Mouse (Mus musculus) cerebellum, adult 8-10 months (tissue): Measurements from ENCODE around the gene Kctd11.

Experiments
- DNase-seq: peaks from one replicate; pipeline ENCODE4 v3.0.0; 2022

The Kctd11 gene

GRCm38 (mm10) chr11:69846198-69846680 is 35.0 kb downstream of the Kctd11 start, which contains the start of gene Plscr3:
TSS of gene Plscr3 (plus strand) at chr11:69846376.
- DNase-seq, result peak; percentile 88

DNA sequence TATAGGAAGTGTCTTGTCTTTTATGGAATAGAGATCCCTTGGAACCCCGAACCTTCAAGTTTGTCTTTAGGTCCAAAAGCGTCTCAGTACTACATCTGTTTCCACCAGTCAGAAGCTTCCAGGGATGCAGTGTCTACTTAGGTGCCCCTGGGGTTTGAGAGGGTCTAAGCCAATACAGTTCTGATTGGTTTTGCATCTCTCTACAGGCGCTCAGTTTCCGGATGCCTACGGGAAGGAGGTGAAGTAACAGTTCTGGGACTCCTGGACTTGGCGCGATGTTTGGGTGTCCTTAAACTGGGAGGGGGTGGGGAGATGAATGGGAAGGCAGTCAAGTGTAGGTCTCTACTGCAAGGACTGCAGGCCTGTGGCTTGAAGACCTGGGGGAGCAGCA is 42.5 kb downstream of the Kctd11 start:
- no peak for DNase-seq

GRCm38 (mm10) chr11:69837952-69838713 is 43.1 kb downstream of the Kctd11 start, which contains the start of gene Tmem256:
TSS of gene Tmem256 (plus strand) at chr11:69838514.
- DNase-seq, result peak; percentile 97

GRCm38 (mm10) chr11:69837604-69837951 is 43.6 kb downstream of the Kctd11 start, which contains the start of gene Nlgn2:
TSS of gene Nlgn2 (minus strand) at chr11:69837784.
- no peak for DNase-seq

- peak; percentile 67 for DNase-seq
Observed at GRCm38 (mm10) chr11:69836703-69837576, 44.3 kb downstream of the Kctd11 start.

DNA sequence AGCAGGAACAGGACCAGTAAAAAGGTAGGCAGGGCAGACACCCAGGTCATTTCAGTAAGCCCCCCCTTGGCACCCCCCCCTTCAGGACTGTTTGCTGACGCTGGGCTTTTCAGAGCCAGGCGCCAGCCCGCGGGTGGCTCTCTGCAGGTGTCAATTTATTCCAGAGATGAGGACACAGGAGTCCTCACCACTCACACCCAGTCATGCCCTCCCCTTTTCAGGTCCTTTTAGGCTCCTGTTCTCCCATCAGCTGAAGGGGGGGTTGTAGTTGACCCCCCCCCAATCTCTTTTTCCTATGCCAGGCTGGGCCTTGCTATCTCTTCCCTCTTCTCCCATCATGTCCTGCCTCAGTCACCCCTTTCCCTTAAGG is 45.3 kb downstream of the Kctd11 start:
- no peak for DNase-seq

GRCm38 (mm10) chr11:69835326-69835965 is 45.8 kb downstream of the Kctd11 start:
- no peak for DNase-seq

GRCm38 (mm10) chr11:69834001-69834549 is 47.1 kb downstream of the Kctd11 start:
- no peak for DNase-seq

DNA sequence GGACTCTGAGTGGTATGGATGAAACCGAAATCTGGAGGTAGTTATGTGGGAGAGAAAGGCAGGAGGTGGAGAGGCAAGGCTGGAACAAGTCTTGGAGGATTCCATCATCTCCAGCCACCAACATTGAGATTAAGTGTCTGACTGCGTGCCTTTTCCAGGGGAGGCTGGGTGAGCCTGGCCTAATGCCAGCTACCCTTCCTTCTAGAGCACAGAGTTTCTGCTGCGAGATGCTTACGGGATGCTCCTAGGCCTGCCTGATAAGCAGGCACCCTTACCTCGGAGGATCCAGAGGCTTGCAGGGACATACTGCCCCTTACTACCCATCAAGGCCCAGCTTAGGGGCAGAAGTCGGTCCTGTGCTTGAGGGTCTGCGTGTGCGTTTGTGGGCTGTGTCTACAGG is 47.7 kb downstream of the Kctd11 start:
- DNase-seq, result no peak

DNA sequence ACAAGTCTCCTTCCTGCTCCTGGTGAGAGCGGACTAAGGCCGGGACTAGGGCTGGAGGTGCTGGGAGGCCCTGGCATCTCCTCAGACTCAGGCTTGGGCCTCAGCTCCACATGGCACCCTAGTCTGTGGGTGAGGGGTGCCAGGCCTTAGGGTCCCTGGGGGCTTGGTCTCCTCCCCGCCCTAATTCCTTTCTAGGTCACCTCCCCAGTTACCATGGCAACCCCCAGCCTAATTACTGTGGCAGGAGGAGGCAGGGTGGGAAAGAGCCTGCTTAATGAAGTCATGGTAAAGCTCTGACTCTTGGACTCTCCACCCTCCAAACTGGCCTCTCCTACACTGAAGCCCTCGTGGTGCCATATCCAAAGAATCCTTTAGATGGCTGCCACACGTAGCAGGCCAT is 52.4 kb downstream of the Kctd11 start:
- DNase-seq, result no peak
